Mouse (Mus musculus) hindbrain, embryonic 11.5 days (tissue): ENCODE data around the gene Mc3r. TPM values are rescaled to one million over a fixed set of nuclear protein-coding genes. Genes with fewer than 3 reads are reported as not detected.

Source experiments
- ATAC-seq: fragments of 200-750 bp; cut with Nextera tagmentation; 2 replicates; pipeline ENCODE4 v1.8.0; 2017; ENCODE audit warnings: mild to moderate bottlenecking, moderate TSS enrichment, moderate library complexity; ENCODE audit not compliant: low FRiP score
- DNase-seq: peaks from one replicate; pipeline ENCODE4 v3.0.0-alpha.2; 2015; ENCODE audit warnings: low spot score
- H3K27ac ChIP-seq: fragments of 300-500 bp; sonication (generic); 2 replicates; pipeline ENCODE4 v1.5.1; 2014; ENCODE audit warnings: mild to moderate bottlenecking, low read depth, low read length
- H3K27me3 ChIP-seq: fragments of 300-500 bp; sonication (generic); 2 replicates; pipeline ENCODE4 v1.6.1; 2014; ENCODE audit warnings: mild to moderate bottlenecking, low read length, moderate library complexity, mixed read lengths; ENCODE audit not compliant: control insufficient read depth, insufficient read depth
- H3K36me3 ChIP-seq: fragments of 300-500 bp; sonication (generic); 2 replicates; pipeline ENCODE4 v1.6.1; 2014; ENCODE audit warnings: mild to moderate bottlenecking, low read length, moderate library complexity, mixed read lengths; ENCODE audit not compliant: control insufficient read depth, insufficient read depth
- H3K4me1 ChIP-seq: fragments of 300-500 bp; sonication (generic); replicated peaks from 2 replicates; pipeline ENCODE4 v1.6.1; 2014; ENCODE audit warnings: low read length, mixed read lengths; ENCODE audit not compliant: control insufficient read depth, insufficient read depth
- H3K4me2 ChIP-seq: fragments of 300-500 bp; sonication (generic); replicated peaks from 2 replicates; pipeline ENCODE4 v1.6.1; 2014; ENCODE audit warnings: mild to moderate bottlenecking, low read depth, low read length
- H3K4me3 ChIP-seq: fragments of 300-500 bp; sonication (generic); 2 replicates; pipeline ENCODE4 v1.5.1; 2014; ENCODE audit warnings: low read depth, low read length
- H3K9ac ChIP-seq: fragments of 300-500 bp; sonication (generic); 2 replicates; pipeline ENCODE4 v1.6.1; 2014; ENCODE audit warnings: low read depth, low read length
- H3K9me3 ChIP-seq: fragments of 300-500 bp; sonication (generic); 2 replicates; pipeline ENCODE4 v1.6.1; 2016; ENCODE audit warnings: low read length; ENCODE audit not compliant: control insufficient read depth
- WGBS: fragments of 180-500 bp; shearing (Covaris S2); extraction: QIAGEN DNeasy Blood & Tissue Kit; methylation state at CpG from one replicate; pipeline ENCODE4 v1.1.7; 2014; 5-methylcytosine and 5-hydroxymethylcytosine counted together
- polyA plus RNA-seq: library from polyadenylated mRNA; unstranded; fragments of >200 nt; fragmentation: Nextera tagmentation; extraction: Ambion mirVana; gene quantifications from 2 replicates; pipeline ENCODE4 v1.2.1, GENCODE M21; 2014

Mc3r gene
- polyA plus RNA-seq, 1 experiment from 2014 or later = not detected

- WGBS = 88% methylated on average over 5 of the region's 5 CpGs
- H3K4me2 ChIP-seq = no peak overlapping the region
- no peaks in the 10 kb centered on the region for H3K4me1 ChIP-seq
- no peak for ATAC-seq
- H3K27me3 ChIP-seq = no peaks in the 10 kb centered on the region
- DNase-seq = no peak
- H3K36me3 ChIP-seq = no peaks in the 10 kb centered on the region
- H3K9ac ChIP-seq = no peak overlapping the region
- H3K4me3 ChIP-seq = no peak overlapping the region
- H3K9me3 ChIP-seq = no peaks in the 10 kb centered on the region
- no peak overlapping the region for H3K27ac ChIP-seq
These were observed 10.1 kb upstream of the Mc3r start for GRCm38 (mm10) chr2:172238220-172238619.

GRCm38 (mm10) chr2:172241031-172241430 lies 7.3 kb upstream of the Mc3r start:
- no peak overlapping the region for H3K4me3 ChIP-seq
- H3K36me3 ChIP-seq = no peaks in the 10 kb centered on the region
- DNase-seq (peak; percentile 47), ATAC-seq (no peak)
- H3K4me2 ChIP-seq = no peak overlapping the region
- H3K27me3 ChIP-seq = no peaks in the 10 kb centered on the region
- no peak overlapping the region for H3K9ac ChIP-seq
- H3K9me3 ChIP-seq = no peaks in the 10 kb centered on the region
- no peaks in the 10 kb centered on the region for H3K4me1 ChIP-seq
- H3K27ac ChIP-seq = no peak overlapping the region
- WGBS = 26% methylated on average over 5 of the region's 5 CpGs

- Histone ChIP-seq H3K27ac (no peak overlapping the region), H3K9me3 (no peaks in the 10 kb centered on the region), H3K27me3 (peaks cover 2% of the 10 kb centered on the region; the same call in 1 of the 2 replicates), H3K4me3 (no peak overlapping the region), H3K9ac (no peak overlapping the region), H3K36me3 (no peaks in the 10 kb centered on the region), H3K4me2 (no peak overlapping the region), H3K4me1 (no peaks in the 10 kb centered on the region)
- 73% methylated on average over 8 of the region's 8 CpGs for WGBS
- DNase-seq (no peak), ATAC-seq (no peak)
These were observed 2.8 kb upstream of the Mc3r start for GRCm38 (mm10) chr2:172245497-172245896.

- H3K27me3 ChIP-seq = peaks cover 2% of the 10 kb centered on the region; the same call in 1 of the 2 replicates
- H3K27ac ChIP-seq = no peak overlapping the region
These were observed 1.0 kb downstream of the Mc3r start for GRCm38 (mm10) chr2:172249336-172249735.

GRCm38 (mm10) chr2:172256418-172256817 lies 8.1 kb downstream of the Mc3r start:
- WGBS = 88% methylated on average over 6 of the region's 6 CpGs
- Histone ChIP-seq H3K9me3 (no peaks in the 10 kb centered on the region), H3K4me2 (no peak overlapping the region), H3K9ac (no peak overlapping the region), H3K27ac (no peak overlapping the region), H3K27me3 (no peaks in the 10 kb centered on the region), H3K4me3 (no peak overlapping the region), H3K36me3 (no peaks in the 10 kb centered on the region), H3K4me1 (no peaks in the 10 kb centered on the region)
- ATAC-seq (no peak), DNase-seq (no peak)

More at GRCm38 (mm10) chr2:172249336-172249735, 1.0 kb downstream of the Mc3r start:
- Histone ChIP-seq H3K4me2 (no peak overlapping the region), H3K36me3 (no peaks in the 10 kb centered on the region), H3K4me1 (no peaks in the 10 kb centered on the region), H3K9me3 (no peaks in the 10 kb centered on the region), H3K9ac (no peak overlapping the region), H3K4me3 (no peak overlapping the region)
- DNase-seq (no peak), ATAC-seq (no peak)
- 85% methylated on average over 14 of the region's 14 CpGs for whole genome bisulfite sequencing

GRCm38 (mm10) chr2:172256956-172257355 lies 8.7 kb downstream of the Mc3r start:
- H3K4me2 ChIP-seq = no peak overlapping the region

GRCm38 (mm10) chr2:172257471-172258065 lies 9.3 kb downstream of the Mc3r start:
- DNase-seq (no peak), ATAC-seq (no peak)
- Histone ChIP-seq H3K36me3 (no peaks in the 10 kb centered on the region), H3K4me2 (no peak overlapping the region), H3K9me3 (no peaks in the 10 kb centered on the region), H3K4me1 (no peaks in the 10 kb centered on the region), H3K4me3 (no peak overlapping the region), H3K27ac (no peak overlapping the region), H3K27me3 (no peaks in the 10 kb centered on the region), H3K9ac (no peak overlapping the region)
- WGBS = 50% methylated on average over 11 of the region's 12 CpGs

More at GRCm38 (mm10) chr2:172256956-172257355, 8.7 kb downstream of the Mc3r start:
- WGBS = 84% methylated on average over 5 of the region's 5 CpGs
- Histone ChIP-seq H3K4me3 (no peak overlapping the region), H3K9me3 (no peaks in the 10 kb centered on the region), H3K4me1 (no peaks in the 10 kb centered on the region), H3K9ac (no peak overlapping the region), H3K27ac (no peak overlapping the region), H3K27me3 (no peaks in the 10 kb centered on the region), H3K36me3 (no peaks in the 10 kb centered on the region)
- DNase-seq = no peak
- ATAC-seq = no peak

- Histone ChIP-seq H3K9me3 (no peaks in the 10 kb centered on the region), H3K27ac (no peak overlapping the region), H3K9ac (no peak overlapping the region), H3K4me2 (no peak overlapping the region), H3K27me3 (no peaks in the 10 kb centered on the region), H3K36me3 (no peaks in the 10 kb centered on the region), H3K4me3 (no peak overlapping the region), H3K4me1 (no peaks in the 10 kb centered on the region; the same call in 1 of the 2 replicates)
- 84% methylated on average over 5 of the region's 5 CpGs for WGBS
- no peak for ATAC-seq
- no peak for DNase-seq
These were observed 11.8 kb downstream of the Mc3r start for GRCm38 (mm10) chr2:172260064-172260463.

GRCm38 (mm10) chr2:172261441-172261840 lies 13.1 kb downstream of the Mc3r start:
- no peak overlapping the region for H3K4me2 ChIP-seq
- WGBS = 82% methylated on average over 4 of the region's 4 CpGs
- no peak overlapping the region for H3K9ac ChIP-seq
- no peaks in the 10 kb centered on the region for H3K36me3 ChIP-seq
- DNase-seq (no peak), ATAC-seq (no peak)
- no peak overlapping the region for H3K27ac ChIP-seq
- H3K4me3 ChIP-seq = no peak overlapping the region
- H3K4me1 ChIP-seq = no peaks in the 10 kb centered on the region; the same call in 1 of the 2 replicates
- no peaks in the 10 kb centered on the region for H3K27me3 ChIP-seq
- no peaks in the 10 kb centered on the region for H3K9me3 ChIP-seq
